Mouse (Mus musculus) midbrain, postnatal 0 days (tissue): ENCODE measurements around the gene Eif2b2. TPM values are rescaled to one million over a fixed set of nuclear protein-coding genes. Genes with fewer than 3 reads are reported as not detected.

ENCODE experiments used
- ATAC-seq: fragments of 200-750 bp; cut with Nextera tagmentation; 2 replicates; pipeline ENCODE4 v1.8.0; 2017; ENCODE audit warnings: moderate number of reproducible peaks, mild to moderate bottlenecking, moderate TSS enrichment, moderate library complexity; ENCODE audit not compliant: low FRiP score
- DNase-seq: peaks from one replicate; pipeline ENCODE4 v3.0.0-alpha.2; 2015; ENCODE audit warnings: low spot score
- H3K27ac ChIP-seq: fragments of 300-500 bp; sonication (generic); 2 replicates; pipeline ENCODE4 v1.5.1; 2014; ENCODE audit warnings: low read depth, mild to moderate bottlenecking, low read length, mixed read lengths
- H3K27me3 ChIP-seq: fragments of 300-500 bp; sonication (generic); 2 replicates; pipeline ENCODE4 v1.6.1; 2014; ENCODE audit warnings: low read length, control low read depth, mixed read lengths; ENCODE audit not compliant: insufficient read depth
- H3K36me3 ChIP-seq: fragments of 300-500 bp; sonication (generic); 2 replicates; pipeline ENCODE4 v1.6.1; 2014; ENCODE audit warnings: low read length, control low read depth, mixed read lengths; ENCODE audit not compliant: insufficient read depth
- H3K4me1 ChIP-seq: fragments of 300-500 bp; sonication (generic); 2 replicates; pipeline ENCODE4 v1.6.1; 2014; ENCODE audit warnings: mild to moderate bottlenecking, control low read depth, antibody characterized with exemption, low read length, mixed read lengths; ENCODE audit not compliant: insufficient read depth
- H3K4me2 ChIP-seq: fragments of 300-500 bp; sonication (generic); 2 replicates; pipeline ENCODE4 v1.6.1; 2014; ENCODE audit warnings: low read depth, mild to moderate bottlenecking, low read length, mixed read lengths; ENCODE audit not compliant: poor library complexity, severe bottlenecking
- H3K4me3 ChIP-seq: fragments of 300-500 bp; sonication (generic); 2 replicates; pipeline ENCODE4 v1.5.1; 2014; ENCODE audit warnings: low read depth, mild to moderate bottlenecking, low read length, moderate library complexity
- H3K9ac ChIP-seq: fragments of 300-500 bp; sonication (generic); replicated peaks from 2 replicates; pipeline ENCODE4 v1.6.1; 2014; ENCODE audit warnings: mild to moderate bottlenecking, low read length, moderate library complexity, mixed read lengths; ENCODE audit not compliant: poor library complexity, severe bottlenecking
- H3K9me3 ChIP-seq: fragments of 300-500 bp; sonication (generic); 2 replicates; pipeline ENCODE4 v1.6.1; 2016; ENCODE audit warnings: low read length, control low read depth
- CTCF ChIP-seq: IDR thresholded peaks from 2 replicates; pipeline ENCODE4 v1.5.1; 2016; ENCODE audit warnings: antibody characterized with exemption, mild to moderate bottlenecking
- WGBS: fragments of 180-500 bp; shearing (Covaris S2); extraction: QIAGEN DNeasy Blood & Tissue Kit; methylation state at CpG from one replicate; pipeline ENCODE4 v1.1.7; 2014; 5-methylcytosine and 5-hydroxymethylcytosine counted together
- polyA plus RNA-seq: library from polyadenylated mRNA; unstranded; fragments of >200 nt; fragmentation: Nextera tagmentation; extraction: Ambion mirVana; gene quantifications from 2 replicates; pipeline ENCODE4 v1.2.1, GENCODE M21; 2015
- total RNA-seq: library from RNA; depleted of rRNA; stranded (reverse); fragments of >200 nt; gene quantifications from 2 replicates; pipeline ENCODE4 v1.2.3, GENCODE M21; 2014

The Eif2b2 gene
- total and polyA plus RNA-seq, 2 experiments from 2014 or later, result 43.1 to 79.5 TPM

DNA sequence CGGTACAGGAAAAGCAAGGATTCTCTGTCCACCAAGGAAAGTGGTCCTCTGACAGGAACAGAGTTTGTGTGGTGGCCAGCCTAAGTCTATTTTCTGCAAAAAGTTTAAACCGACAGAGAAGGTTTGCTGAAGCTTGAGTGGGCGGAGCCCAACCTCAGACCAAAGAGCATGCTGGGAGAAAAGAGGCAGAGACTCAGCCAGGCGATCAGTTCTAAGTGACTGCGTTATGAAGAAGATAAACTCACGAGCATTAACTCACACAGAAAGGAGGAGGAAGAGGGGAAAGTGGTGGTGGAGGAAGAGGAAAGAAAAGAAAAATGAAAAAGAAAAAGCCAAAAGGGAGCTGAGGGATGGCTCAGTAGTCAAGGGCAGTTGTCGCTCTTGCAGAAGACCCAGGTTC lies 29.0 kb upstream of the Eif2b2 start:
- no peaks in the 10 kb centered on the region for H3K9me3 ChIP-seq
- H3K4me3 ChIP-seq, result no peak overlapping the region
- 80% methylated on average over 7 of the region's 7 CpGs for WGBS
- no peak overlapping the region for H3K27ac ChIP-seq
- H3K4me1 ChIP-seq, result no peaks in the 10 kb centered on the region
- H3K4me2 ChIP-seq, result no peak overlapping the region
- DNase-seq (no peak), ATAC-seq (no peak)
- no peak for TF ChIP-seq CTCF
- H3K27me3 ChIP-seq, result no peaks in the 10 kb centered on the region
- H3K9ac ChIP-seq, result no peak overlapping the region
- no peaks in the 10 kb centered on the region for H3K36me3 ChIP-seq

DNA sequence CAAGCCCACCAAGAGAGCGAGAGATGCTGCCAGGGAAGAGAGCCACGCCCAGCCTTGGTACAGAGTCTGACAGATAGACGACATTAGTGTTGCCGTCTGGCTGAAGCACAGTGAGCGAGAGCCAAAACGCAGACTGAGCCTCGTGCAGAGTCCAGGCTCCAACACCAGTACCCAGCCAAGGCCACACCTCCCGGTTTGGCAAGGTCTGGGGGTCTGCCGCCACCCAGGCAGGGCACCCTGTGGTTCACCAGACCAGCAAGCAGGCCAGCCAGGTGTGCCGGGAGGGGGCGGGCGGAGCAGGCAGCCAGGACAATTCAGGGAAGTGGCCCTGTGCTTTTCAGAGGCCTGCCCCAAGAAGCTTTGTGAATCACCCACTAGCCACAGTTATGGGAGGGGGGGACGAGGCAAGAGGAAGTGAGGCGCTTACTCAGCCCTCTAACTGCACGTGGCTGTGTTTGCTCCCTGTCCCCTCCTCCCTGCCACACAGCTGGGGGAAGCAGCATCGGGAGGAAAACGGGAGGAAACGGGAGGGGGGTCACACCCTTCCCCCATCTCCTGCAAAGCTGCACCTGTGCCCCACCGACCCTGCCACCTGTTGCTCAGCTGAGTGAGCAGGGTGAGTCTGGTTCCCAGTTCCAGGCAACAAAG lies 26.7 kb upstream of the Eif2b2 start:
- no peak overlapping the region for H3K4me3 ChIP-seq
- WGBS, result 33% methylated on average over 19 of the region's 19 CpGs
- ATAC-seq, result 0 out of 2 replicates have a peak, but pooled peaks have one; percentile 16
- DNase-seq, result peak; percentile 71
- no peaks in the 10 kb centered on the region for H3K36me3 ChIP-seq
- H3K27me3 ChIP-seq, result no peaks in the 10 kb centered on the region
- no peaks in the 10 kb centered on the region for H3K9me3 ChIP-seq
- no peak for TF ChIP-seq CTCF
- H3K9ac ChIP-seq, result no peak overlapping the region
- no peak overlapping the region for H3K4me2 ChIP-seq
- no peaks in the 10 kb centered on the region for H3K4me1 ChIP-seq
- H3K27ac ChIP-seq, result no peak overlapping the region

- TF ChIP-seq CTCF, result no peak
- ATAC-seq (no peak), DNase-seq (no peak)
- Histone ChIP-seq H3K4me1 (no peaks in the 10 kb centered on the region), H3K4me2 (no peak overlapping the region), H3K27me3 (no peaks in the 10 kb centered on the region), H3K4me3 (no peak overlapping the region), H3K9ac (no peak overlapping the region), H3K27ac (no peak overlapping the region), H3K36me3 (no peaks in the 10 kb centered on the region), H3K9me3 (no peaks in the 10 kb centered on the region)
- WGBS, result 85% methylated on average over 10 of the region's 10 CpGs
These were observed 26.1 kb upstream of the Eif2b2 start for GRCm38 (mm10) chr12:85193146-85193545.

DNA sequence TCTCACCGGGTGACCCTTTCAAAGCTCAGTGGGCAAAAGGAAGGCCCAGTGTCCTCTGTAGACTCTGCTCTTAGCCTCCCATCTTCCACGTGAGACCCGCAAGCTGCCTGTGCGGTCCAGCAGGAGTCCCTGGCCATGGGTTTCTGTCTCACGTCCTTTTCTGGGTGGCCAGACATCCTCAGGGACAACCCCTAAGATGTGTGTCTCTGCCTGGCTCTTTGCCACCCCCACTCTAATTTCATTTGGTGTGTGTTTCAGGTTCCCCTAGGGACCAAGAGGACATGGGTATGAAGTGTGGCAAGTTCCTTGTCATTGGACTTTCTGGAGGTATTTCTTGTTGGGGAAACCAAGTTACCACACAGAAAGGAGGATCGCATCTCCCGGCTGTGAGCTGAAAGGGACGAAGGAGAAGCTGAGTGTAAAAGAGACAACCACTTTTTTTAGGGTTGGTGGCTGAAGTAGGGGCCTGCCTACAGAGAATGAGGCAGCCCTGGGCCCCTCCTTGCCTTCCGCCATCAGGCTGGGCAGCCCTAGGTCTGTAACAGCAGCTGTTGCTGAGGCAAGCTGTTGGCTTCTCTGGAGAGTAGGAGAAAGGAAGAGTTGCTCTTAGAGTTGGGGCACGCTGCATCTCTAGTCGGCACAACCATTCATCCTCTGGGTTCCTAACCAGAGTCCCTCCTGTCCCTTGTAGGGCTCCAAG lies 25.2 kb upstream of the Eif2b2 start:
- TF ChIP-seq CTCF, result no peak

DNA sequence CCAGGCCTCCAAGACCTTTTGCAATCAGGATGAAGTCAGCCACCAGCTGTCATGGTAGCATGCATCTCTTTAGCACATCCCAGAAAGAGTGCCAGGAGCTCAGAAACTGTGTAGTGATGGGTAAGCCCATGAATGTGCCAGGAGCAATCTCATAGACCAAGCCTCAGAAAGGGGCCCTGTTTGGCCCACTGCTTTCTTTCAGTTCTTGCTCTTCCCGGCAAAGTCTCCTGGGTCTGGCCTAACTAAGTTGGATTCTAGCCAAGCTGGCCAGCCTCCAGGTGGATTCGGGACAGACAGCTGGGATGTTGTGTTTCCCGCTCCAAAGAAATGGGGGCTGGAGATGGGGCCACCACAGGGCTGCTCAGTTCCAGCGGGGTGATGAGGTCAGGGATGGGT lies 24.7 kb upstream of the Eif2b2 start:
- 50% methylated on average over 4 of the region's 4 CpGs for WGBS
- ATAC-seq (peak; percentile 56), DNase-seq (peak; percentile 90)
- Histone ChIP-seq H3K4me3 (no peak overlapping the region), H3K9me3 (no peaks in the 10 kb centered on the region), H3K27me3 (no peaks in the 10 kb centered on the region), H3K4me1 (no peaks in the 10 kb centered on the region), H3K4me2 (no peak overlapping the region), H3K9ac (no peak overlapping the region), H3K36me3 (no peaks in the 10 kb centered on the region), H3K27ac (no peak overlapping the region)
- no peak for TF ChIP-seq CTCF

More for the DNA sequence above, 25.2 kb upstream of the Eif2b2 start:
- H3K4me2 ChIP-seq, result no peak overlapping the region
- no peak overlapping the region for H3K4me3 ChIP-seq
- DNase-seq, result no peak
- H3K9ac ChIP-seq, result no peak overlapping the region
- no peaks in the 10 kb centered on the region for H3K9me3 ChIP-seq
- 84% methylated on average over 11 of the region's 11 CpGs for WGBS
- H3K27ac ChIP-seq, result no peak overlapping the region
- H3K27me3 ChIP-seq, result no peaks in the 10 kb centered on the region
- no peaks in the 10 kb centered on the region for H3K36me3 ChIP-seq
- no peaks in the 10 kb centered on the region for H3K4me1 ChIP-seq
- peak; percentile 47; the same call in 1 of the 2 replicates for ATAC-seq

GRCm38 (mm10) chr12:85195086-85195485 lies 24.2 kb upstream of the Eif2b2 start:
- Histone ChIP-seq H3K9ac (no peak overlapping the region), H3K4me1 (no peaks in the 10 kb centered on the region), H3K9me3 (no peaks in the 10 kb centered on the region), H3K27me3 (no peaks in the 10 kb centered on the region), H3K4me2 (no peak overlapping the region), H3K36me3 (no peaks in the 10 kb centered on the region), H3K27ac (no peak overlapping the region), H3K4me3 (no peak overlapping the region)
- DNase-seq, result no peak
- TF ChIP-seq CTCF, result no peak
- no peak for ATAC-seq
- WGBS, result 70% methylated on average over 5 of the region's 5 CpGs
